Mouse (Mus musculus): Measurements from ENCODE around the gene Mark3. TPM values are rescaled to one million over a fixed set of nuclear protein-coding genes. Genes with fewer than 3 reads are reported as not detected.

Mark3 gene
- polyA plus RNA-seq, 1 experiment: 49.3 TPM

- WGBS: 78% methylated on average over 8 of the region's 8 CpGs
- no peaks in the 10 kb centered on the region for H3K4me1 ChIP-seq (ENCODE audit: control insufficient read depth, insufficient read depth, low read length)
- no peak overlapping the region for H3K27ac ChIP-seq (ENCODE audit: control insufficient read depth, insufficient read depth, low read depth, low read length, poor library complexity)
- H3K4me3 ChIP-seq (replicated peaks; ENCODE audit: control insufficient read depth, low read depth, low read length): no peak overlapping the region
- TF ChIP-seq CTCF (IDR thresholded peaks at IDR 0.05; ENCODE audit: control insufficient read depth, insufficient read depth, low read length) (no peak), POLR2A (IDR thresholded peaks at IDR 0.05; ENCODE audit: borderline replicate concordance, control insufficient read depth, low read depth, low read length) (no peak)
Measured at GRCm38 (mm10) chr12:111669961-111670360, 95.6 kb downstream of the Mark3 start.

- 40% methylated on average over 29 of the region's 29 CpGs for WGBS
- no peaks in the 10 kb centered on the region for H3K4me1 ChIP-seq (ENCODE audit: control insufficient read depth, insufficient read depth, low read length)
- no peak overlapping the region for H3K4me3 ChIP-seq (replicated peaks; ENCODE audit: control insufficient read depth, low read depth, low read length)
- H3K27ac ChIP-seq (ENCODE audit: control insufficient read depth, insufficient read depth, low read depth, low read length, poor library complexity): no peak overlapping the region
- TF ChIP-seq CTCF (IDR thresholded peaks at IDR 0.05; ENCODE audit: control insufficient read depth, insufficient read depth, low read length) (no peak), POLR2A (IDR thresholded peaks at IDR 0.05; ENCODE audit: borderline replicate concordance, control insufficient read depth, low read depth, low read length) (no peak)
Measured at GRCm38 (mm10) chr12:111670371-111670971, 96.1 kb downstream of the Mark3 start.

GRCm38 (mm10) chr12:111670976-111671375, 96.7 kb downstream of the Mark3 start:
- WGBS: 4% methylated on average over 35 of the region's 35 CpGs
- TF ChIP-seq CTCF (IDR thresholded peaks at IDR 0.05; ENCODE audit: control insufficient read depth, insufficient read depth, low read length) (no peak), POLR2A (IDR thresholded peaks at IDR 0.05; ENCODE audit: borderline replicate concordance, control insufficient read depth, low read depth, low read length) (no peak)
- H3K27ac ChIP-seq (ENCODE audit: control insufficient read depth, insufficient read depth, low read depth, low read length, poor library complexity): no peak overlapping the region
- no peak overlapping the region for H3K4me3 ChIP-seq (replicated peaks; ENCODE audit: control insufficient read depth, low read depth, low read length)
- H3K4me1 ChIP-seq (ENCODE audit: control insufficient read depth, insufficient read depth, low read length): no peaks in the 10 kb centered on the region

GRCm38 (mm10) chr12:111671431-111671902, 97.1 kb downstream of the Mark3 start:
- peak overlapping the region; percentile 26 for H3K4me3 ChIP-seq (replicated peaks; ENCODE audit: control insufficient read depth, low read depth, low read length)
- no peak overlapping the region for H3K27ac ChIP-seq (ENCODE audit: control insufficient read depth, insufficient read depth, low read depth, low read length, poor library complexity)
- TF ChIP-seq POLR2A (IDR thresholded peaks at IDR 0.05; ENCODE audit: borderline replicate concordance, control insufficient read depth, low read depth, low read length) (no peak), CTCF (IDR thresholded peaks at IDR 0.05; ENCODE audit: control insufficient read depth, insufficient read depth, low read length) (no peak)
- WGBS: 2% methylated on average over 34 of the region's 34 CpGs
- no peaks in the 10 kb centered on the region for H3K4me1 ChIP-seq (ENCODE audit: control insufficient read depth, insufficient read depth, low read length)

- TF ChIP-seq CTCF (IDR thresholded peaks at IDR 0.05; ENCODE audit: control insufficient read depth, insufficient read depth, low read length) (no peak), POLR2A (IDR thresholded peaks at IDR 0.05; ENCODE audit: borderline replicate concordance, control insufficient read depth, low read depth, low read length) (0 out of 2 replicates have a peak, but pooled peaks have one; percentile 20)
- Histone ChIP-seq H3K4me1 (ENCODE audit: control insufficient read depth, insufficient read depth, low read length) (no peaks in the 10 kb centered on the region), H3K4me3 (replicated peaks; ENCODE audit: control insufficient read depth, low read depth, low read length) (peak within 1 kb of the TSS; percentile 26), H3K27ac (ENCODE audit: control insufficient read depth, insufficient read depth, low read depth, low read length, poor library complexity) (no peak within 1 kb of the TSS; the same call in 1 of the 2 replicates)
- WGBS: 2% methylated on average over 31 of the region's 31 CpGs
Measured at GRCm38 (mm10) chr12:111672176-111672575, 97.9 kb downstream of the Mark3 start, which contains the start of gene Ckb. Gene Ckb, minus strand, starts transcription at chr12:111672338.

- Histone ChIP-seq H3K4me1 (ENCODE audit: control insufficient read depth, insufficient read depth, low read length) (peaks cover 2% of the 10 kb centered on the region; the same call in 1 of the 2 replicates), H3K4me3 (replicated peaks; ENCODE audit: control insufficient read depth, low read depth, low read length) (no peak overlapping the region), H3K27ac (ENCODE audit: control insufficient read depth, insufficient read depth, low read depth, low read length, poor library complexity) (no peak overlapping the region)
- 9% methylated on average over 12 of the region's 12 CpGs for WGBS
- TF ChIP-seq CTCF (IDR thresholded peaks at IDR 0.05; ENCODE audit: control insufficient read depth, insufficient read depth, low read length): no peak
- TF ChIP-seq POLR2A (IDR thresholded peaks at IDR 0.05; ENCODE audit: borderline replicate concordance, control insufficient read depth, low read depth, low read length): no peak
Measured at GRCm38 (mm10) chr12:111672581-111672980, 98.3 kb downstream of the Mark3 start.

GRCm38 (mm10) chr12:111674850-111675486, 100.6 kb downstream of the Mark3 start:
- H3K4me1 ChIP-seq (ENCODE audit: control insufficient read depth, insufficient read depth, low read length): peaks cover 4% of the 10 kb centered on the region
- H3K4me3 ChIP-seq (replicated peaks; ENCODE audit: control insufficient read depth, low read depth, low read length): no peak overlapping the region
- 4% methylated on average over 2 of the region's 2 CpGs for WGBS
- TF ChIP-seq POLR2A (IDR thresholded peaks at IDR 0.05; ENCODE audit: borderline replicate concordance, control insufficient read depth, low read depth, low read length) (no peak), CTCF (IDR thresholded peaks at IDR 0.05; ENCODE audit: control insufficient read depth, insufficient read depth, low read length) (no peak)
- H3K27ac ChIP-seq (ENCODE audit: control insufficient read depth, insufficient read depth, low read depth, low read length, poor library complexity): no peak overlapping the region

- no peak for TF ChIP-seq POLR2A (IDR thresholded peaks at IDR 0.05; ENCODE audit: borderline replicate concordance, control insufficient read depth, low read depth, low read length)
- no peak for TF ChIP-seq CTCF (IDR thresholded peaks at IDR 0.05; ENCODE audit: control insufficient read depth, insufficient read depth, low read length)
- Histone ChIP-seq H3K4me3 (replicated peaks; ENCODE audit: control insufficient read depth, low read depth, low read length) (no peak overlapping the region), H3K27ac (ENCODE audit: control insufficient read depth, insufficient read depth, low read depth, low read length, poor library complexity) (no peak overlapping the region), H3K4me1 (ENCODE audit: control insufficient read depth, insufficient read depth, low read length) (peaks cover 4% of the 10 kb centered on the region)
- WGBS: 48% methylated on average over 6 of the region's 6 CpGs
Measured at GRCm38 (mm10) chr12:111675797-111676580, 101.7 kb downstream of the Mark3 start.
